Mouse (Mus musculus): ENCODE data around the gene Cdh10. TPM values are rescaled to one million over a fixed set of nuclear protein-coding genes. Genes with fewer than 3 reads are reported as not detected.

Cdh10 gene
- 2.2 and 4.1 TPM in 2 replicates for polyA plus RNA-seq (2016; fragmentation: Nextera tagmentation; extraction: Ambion mirVana)

- peak; percentile 79 for DNase-seq (ENCODE audit: low spot score)
- H3K36me3 ChIP-seq: no peaks in the 10 kb centered on the region
- peaks cover 15% of the 10 kb centered on the region for H3K4me1 ChIP-seq (replicated peaks)
- H3K27me3 ChIP-seq (ENCODE audit: insufficient read depth, poor library complexity, severe bottlenecking): no peaks in the 10 kb centered on the region
- no peaks in the 10 kb centered on the region for H3K9me3 ChIP-seq
- 1% methylated on average over 24 of the region's 24 CpGs for WGBS
- H3K4me3 ChIP-seq: peak within 1 kb of the TSS; percentile 54
- H3K27ac ChIP-seq: peak within 1 kb of the TSS; percentile 80
These were observed at the start of gene Cdh10 for GRCm38 (mm10) chr15:18818185-18818973. Gene Cdh10, plus strand, starts transcription at chr15:18818947.

- no peaks in the 10 kb centered on the region for H3K27me3 ChIP-seq (ENCODE audit: insufficient read depth, poor library complexity, severe bottlenecking)
- H3K9me3 ChIP-seq: no peaks in the 10 kb centered on the region
- no peak for DNase-seq (ENCODE audit: low spot score)
- H3K27ac ChIP-seq: no peak overlapping the region
- H3K36me3 ChIP-seq: no peaks in the 10 kb centered on the region
- H3K4me3 ChIP-seq: no peak overlapping the region
- no peaks in the 10 kb centered on the region for H3K4me1 ChIP-seq (replicated peaks)
- WGBS: 64% methylated on average over 4 of the region's 4 CpGs
These were observed 9.5 kb upstream of the Cdh10 start for GRCm38 (mm10) chr15:18809148-18809827.

DNA sequence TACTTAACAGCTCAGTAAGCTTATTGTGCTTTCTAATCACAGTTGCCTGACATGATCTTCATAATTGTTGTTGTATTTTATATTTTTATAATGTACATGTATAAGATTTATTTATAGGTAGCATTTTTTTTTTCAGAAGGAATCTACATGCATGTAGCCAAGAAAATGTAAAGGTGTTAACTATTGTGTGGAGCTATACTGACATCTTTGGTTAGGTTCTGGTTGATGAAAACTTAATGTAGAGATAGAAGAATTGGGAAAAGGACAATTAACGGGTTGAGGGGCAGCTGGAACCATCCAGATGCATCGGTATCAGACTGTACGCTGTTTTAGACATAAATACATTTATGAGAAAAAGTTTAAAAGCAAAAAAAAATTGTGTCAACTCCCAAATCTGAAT, 1.0 kb upstream of the Cdh10 start:
- H3K4me3 ChIP-seq: no peak overlapping the region
- H3K27me3 ChIP-seq (ENCODE audit: insufficient read depth, poor library complexity, severe bottlenecking): no peaks in the 10 kb centered on the region
- no peak for DNase-seq (ENCODE audit: low spot score)
- no peak overlapping the region for H3K27ac ChIP-seq
- H3K9me3 ChIP-seq: no peaks in the 10 kb centered on the region
- peaks cover 15% of the 10 kb centered on the region for H3K4me1 ChIP-seq (replicated peaks)
- 79% methylated on average over 3 of the region's 3 CpGs for WGBS
- no peaks in the 10 kb centered on the region for H3K36me3 ChIP-seq

DNA sequence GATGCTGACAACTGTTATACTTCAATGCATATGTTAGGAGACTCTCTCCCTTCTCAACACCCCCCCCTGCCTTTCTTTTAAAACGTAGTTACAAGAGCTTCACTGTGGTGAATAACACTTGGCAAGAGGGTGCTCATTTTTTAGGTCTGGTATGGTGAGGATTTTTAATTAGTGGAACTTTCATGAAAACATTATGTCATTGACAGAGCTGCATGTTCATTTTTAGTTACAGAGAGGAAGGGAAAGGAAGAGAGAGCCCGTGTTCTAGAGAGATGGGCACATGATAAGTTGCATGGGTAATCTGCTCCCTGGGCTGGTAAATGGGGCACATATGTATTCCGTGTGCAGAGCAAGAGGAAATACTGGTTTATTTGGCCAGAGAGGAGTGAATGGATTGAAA, 1.5 kb downstream of the Cdh10 start:
- Histone ChIP-seq H3K4me1 (replicated peaks) (peaks cover 15% of the 10 kb centered on the region), H3K4me3 (no peak overlapping the region), H3K36me3 (no peaks in the 10 kb centered on the region), H3K9me3 (no peaks in the 10 kb centered on the region), H3K27ac (no peak overlapping the region), H3K27me3 (ENCODE audit: insufficient read depth, poor library complexity, severe bottlenecking) (no peaks in the 10 kb centered on the region)
- 34% methylated on average over 3 of the region's 3 CpGs for WGBS
- DNase-seq (ENCODE audit: low spot score): no peak

GRCm38 (mm10) chr15:18821114-18821756, 2.5 kb downstream of the Cdh10 start:
- Histone ChIP-seq H3K4me1 (replicated peaks) (peaks cover 15% of the 10 kb centered on the region), H3K36me3 (no peaks in the 10 kb centered on the region), H3K27ac (no peak overlapping the region), H3K4me3 (no peak overlapping the region), H3K27me3 (ENCODE audit: insufficient read depth, poor library complexity, severe bottlenecking) (no peaks in the 10 kb centered on the region), H3K9me3 (no peaks in the 10 kb centered on the region)
- DNase-seq (ENCODE audit: low spot score): peak; percentile 87
- 26% methylated on average over 10 of the region's 10 CpGs for WGBS

- 89% methylated on average over 2 of the region's 2 CpGs for WGBS
These were observed 4.7 kb downstream of the Cdh10 start for GRCm38 (mm10) chr15:18823420-18823819.

DNA sequence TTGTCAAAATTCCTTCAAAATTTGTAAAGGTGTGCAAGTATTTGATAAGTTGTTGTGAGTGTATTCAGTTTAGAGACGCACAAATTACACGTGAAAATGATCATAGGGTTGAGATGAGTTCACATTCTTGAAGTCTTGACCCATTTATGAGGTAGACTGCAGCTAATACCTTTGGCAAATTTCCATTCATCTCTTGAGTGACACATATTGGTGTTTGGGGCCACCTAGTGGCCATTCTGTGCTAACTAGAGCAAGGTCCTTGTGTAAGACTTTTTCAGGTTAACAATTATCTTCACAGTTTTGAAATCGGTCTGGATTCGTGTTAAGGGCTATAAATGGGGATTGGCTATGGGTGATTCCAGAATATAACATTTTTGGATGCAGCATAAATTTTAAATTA, 13.5 kb downstream of the Cdh10 start:
- no peaks in the 10 kb centered on the region for H3K27me3 ChIP-seq (ENCODE audit: insufficient read depth, poor library complexity, severe bottlenecking)
- H3K9me3 ChIP-seq: no peaks in the 10 kb centered on the region
- no peaks in the 10 kb centered on the region for H3K36me3 ChIP-seq
- peak; percentile 41 for DNase-seq (ENCODE audit: low spot score)
- no peak overlapping the region for H3K4me3 ChIP-seq
- WGBS: 26% methylated on average over 4 of the region's 4 CpGs
- H3K27ac ChIP-seq: no peak overlapping the region
- H3K4me1 ChIP-seq (replicated peaks): no peaks in the 10 kb centered on the region

More at GRCm38 (mm10) chr15:18823420-18823819, 4.7 kb downstream of the Cdh10 start:
- Histone ChIP-seq H3K36me3 (no peaks in the 10 kb centered on the region), H3K9me3 (no peaks in the 10 kb centered on the region), H3K4me3 (no peak overlapping the region), H3K27me3 (ENCODE audit: insufficient read depth, poor library complexity, severe bottlenecking) (no peaks in the 10 kb centered on the region), H3K27ac (no peak overlapping the region), H3K4me1 (replicated peaks) (peaks cover 13% of the 10 kb centered on the region)
- DNase-seq (ENCODE audit: low spot score): no peak

- no peak for DNase-seq (ENCODE audit: low spot score)
- no peak overlapping the region for H3K4me3 ChIP-seq
- no peak overlapping the region for H3K27ac ChIP-seq
- WGBS: 77% methylated on average over 2 of the region's 2 CpGs
- no peaks in the 10 kb centered on the region for H3K4me1 ChIP-seq (replicated peaks)
- H3K36me3 ChIP-seq: no peaks in the 10 kb centered on the region
- no peaks in the 10 kb centered on the region for H3K27me3 ChIP-seq (ENCODE audit: insufficient read depth, poor library complexity, severe bottlenecking)
- H3K9me3 ChIP-seq: no peaks in the 10 kb centered on the region
These were observed 23.0 kb downstream of the Cdh10 start for GRCm38 (mm10) chr15:18841769-18842168.

- Histone ChIP-seq H3K27ac (no peak overlapping the region), H3K9me3 (peaks cover 4% of the 10 kb centered on the region; the same call in 1 of the 2 replicates), H3K27me3 (ENCODE audit: insufficient read depth, poor library complexity, severe bottlenecking) (no peaks in the 10 kb centered on the region), H3K4me3 (no peak overlapping the region), H3K36me3 (no peaks in the 10 kb centered on the region), H3K4me1 (replicated peaks) (no peaks in the 10 kb centered on the region)
- WGBS: 54% methylated on average over 5 of the region's 5 CpGs
- DNase-seq (ENCODE audit: low spot score): no peak
These were observed 26.1 kb downstream of the Cdh10 start for GRCm38 (mm10) chr15:18844807-18845206.

GRCm38 (mm10) chr15:18850497-18850896, 31.8 kb downstream of the Cdh10 start:
- Histone ChIP-seq H3K27me3 (ENCODE audit: insufficient read depth, poor library complexity, severe bottlenecking) (no peaks in the 10 kb centered on the region), H3K4me3 (no peak overlapping the region), H3K36me3 (no peaks in the 10 kb centered on the region), H3K27ac (no peak overlapping the region), H3K9me3 (peaks cover 4% of the 10 kb centered on the region; the same call in 1 of the 2 replicates), H3K4me1 (replicated peaks) (no peaks in the 10 kb centered on the region)
- DNase-seq (ENCODE audit: low spot score): no peak
- 90% methylated on average over 2 of the region's 2 CpGs for WGBS

DNA sequence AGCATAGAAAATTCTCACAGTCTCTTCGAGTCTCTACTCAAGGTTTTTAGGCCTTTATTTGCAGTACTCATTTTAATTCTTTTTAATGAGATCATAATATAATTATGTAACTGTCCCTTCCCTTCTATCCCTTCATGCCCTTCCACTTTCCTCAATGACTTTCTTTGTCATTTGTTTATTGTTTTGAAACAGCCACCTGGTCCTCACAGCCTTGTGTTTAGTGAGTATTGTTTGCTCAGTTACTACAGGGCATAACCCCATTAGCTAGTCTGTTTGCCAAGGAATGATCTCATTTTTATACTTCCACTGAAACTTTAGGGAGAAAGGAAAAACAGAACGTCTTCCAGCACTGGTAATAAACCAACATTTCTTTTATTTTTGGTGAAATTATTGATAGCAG, 39.4 kb downstream of the Cdh10 start:
- Histone ChIP-seq H3K9me3 (no peaks in the 10 kb centered on the region), H3K27me3 (ENCODE audit: insufficient read depth, poor library complexity, severe bottlenecking) (no peaks in the 10 kb centered on the region), H3K4me3 (no peak overlapping the region), H3K36me3 (no peaks in the 10 kb centered on the region), H3K4me1 (replicated peaks) (no peaks in the 10 kb centered on the region), H3K27ac (no peak overlapping the region)
- WGBS: 75% methylated on average over 2 of the region's 2 CpGs
- DNase-seq (ENCODE audit: low spot score): no peak

GRCm38 (mm10) chr15:18869871-18870270, 51.1 kb downstream of the Cdh10 start:
- no peak overlapping the region for H3K4me3 ChIP-seq
- no peak overlapping the region for H3K27ac ChIP-seq
- DNase-seq (ENCODE audit: low spot score): no peak
- no peaks in the 10 kb centered on the region for H3K9me3 ChIP-seq
- no peaks in the 10 kb centered on the region for H3K36me3 ChIP-seq
- H3K4me1 ChIP-seq (replicated peaks): no peaks in the 10 kb centered on the region
- H3K27me3 ChIP-seq (ENCODE audit: insufficient read depth, poor library complexity, severe bottlenecking): no peaks in the 10 kb centered on the region
- 93% methylated on average over 2 of the region's 2 CpGs for WGBS

- Histone ChIP-seq H3K36me3 (no peaks in the 10 kb centered on the region), H3K4me3 (no peak overlapping the region), H3K4me1 (replicated peaks) (no peaks in the 10 kb centered on the region), H3K27ac (no peak overlapping the region), H3K27me3 (ENCODE audit: insufficient read depth, poor library complexity, severe bottlenecking) (no peaks in the 10 kb centered on the region), H3K9me3 (no peaks in the 10 kb centered on the region)
- DNase-seq (ENCODE audit: low spot score): no peak
- 78% methylated on average over 5 of the region's 5 CpGs for WGBS
These were observed 62.7 kb downstream of the Cdh10 start for GRCm38 (mm10) chr15:18881467-18881866.

All from hindbrain, embryonic 10.5 days (tissue).